Mouse (Mus musculus) heart, embryonic 14.5 days (tissue): ENCODE data around the gene Lhx5. TPM values are rescaled to one million over a fixed set of nuclear protein-coding genes. Genes with fewer than 3 reads are reported as not detected.

Experiments
- ATAC-seq: fragments of 200-750 bp; cut with Nextera tagmentation; 2 replicates; pipeline ENCODE4 v1.8.0; 2017; ENCODE audit warnings: low read depth, moderate TSS enrichment; ENCODE audit not compliant: insufficient number of reproducible peaks, insufficient read depth, low FRiP score
- H3K27ac ChIP-seq, 2 experiments: fragments of 200-500 bp in 1 of 2; fragments of 300-500 bp in 1 of 2; sonication (generic) in 1 of 2; replicated peaks in 1 of 2; 2 replicates each; pipeline ENCODE4 v1.5.1; 2012 to 2014; ENCODE audit warnings: low read depth in 2 of 2, low read length in 2 of 2, control low read depth in 1 of 2, mild to moderate bottlenecking in 1 of 2, mixed read lengths in 1 of 2; ENCODE audit not compliant: control insufficient read depth in 1 of 2, insufficient read depth in 1 of 2
- H3K27me3 ChIP-seq: fragments of 300-500 bp; sonication (generic); 2 replicates; pipeline ENCODE4 v1.6.1; 2014; ENCODE audit warnings: mild to moderate bottlenecking, low read length, control low read depth; ENCODE audit not compliant: control insufficient read depth, insufficient read depth
- H3K36me3 ChIP-seq: fragments of 300-500 bp; sonication (generic); 2 replicates; pipeline ENCODE4 v1.6.1; 2014; ENCODE audit warnings: mild to moderate bottlenecking, control low read depth, low read length, mixed read lengths; ENCODE audit not compliant: control insufficient read depth, insufficient read depth
- H3K4me1 ChIP-seq, 2 experiments: fragments of 200-500 bp in 1 of 2; fragments of 300-500 bp in 1 of 2; sonication (generic) in 1 of 2; 2 replicates each; pipeline ENCODE4 v1.6.1; 2012 to 2014; ENCODE audit warnings: low read length in 2 of 2, control low read depth in 1 of 2, mixed read lengths in 1 of 2; ENCODE audit not compliant: control insufficient read depth in 2 of 2, insufficient read depth in 2 of 2
- H3K4me2 ChIP-seq: fragments of 300-500 bp; sonication (generic); 2 replicates; pipeline ENCODE4 v1.6.1; 2014; ENCODE audit warnings: mild to moderate bottlenecking, low read length
- H3K4me3 ChIP-seq, 2 experiments: fragments of 200-500 bp in 1 of 2; fragments of 300-500 bp in 1 of 2; sonication (generic) in 1 of 2; 2 replicates each; pipeline ENCODE4 v1.5.1; 2012 to 2014; ENCODE audit warnings: low read length in 2 of 2, mild to moderate bottlenecking in 2 of 2, control low read depth in 1 of 2, low read depth in 1 of 2, moderate library complexity in 1 of 2; ENCODE audit not compliant: control insufficient read depth in 1 of 2, insufficient read depth in 1 of 2
- H3K9ac ChIP-seq: fragments of 300-500 bp; sonication (generic); 2 replicates; pipeline ENCODE4 v1.6.1; 2014; ENCODE audit warnings: mild to moderate bottlenecking, low read length
- H3K9me3 ChIP-seq: fragments of 300-500 bp; sonication (generic); 2 replicates; pipeline ENCODE4 v1.6.1; 2016; ENCODE audit warnings: low read length, control low read depth; ENCODE audit not compliant: control insufficient read depth
- WGBS: fragments of 180-500 bp; shearing (Covaris S2); extraction: QIAGEN DNeasy Blood & Tissue Kit; methylation state at CpG from one replicate; pipeline ENCODE4 v1.1.7; 2014; 5-methylcytosine and 5-hydroxymethylcytosine counted together
- polyA plus RNA-seq: library from polyadenylated mRNA; unstranded; fragments of >200 nt; fragmentation: Nextera tagmentation; extraction: Ambion mirVana; gene quantifications from 2 replicates; pipeline ENCODE4 v1.2.1, GENCODE M21; 2014

Gene Lhx5
- polyA plus RNA-seq, 1 experiment from 2014 or later = not detected

GRCm38 (mm10) chr5:120408933-120409332 lies 22.6 kb upstream of the Lhx5 start:
- ATAC-seq = no peak
- Histone ChIP-seq H3K4me1 (peaks cover 0 to 2% of the 10 kb centered on the region in 2 experiments; a peak in 1 of 4 replicates), H3K27me3 (peaks cover 56% of the 10 kb centered on the region), H3K27ac (no peak overlapping the region), H3K4me3 (no peak overlapping the region), H3K4me2 (no peak overlapping the region), H3K9ac (no peak overlapping the region), H3K9me3 (peaks cover 5% of the 10 kb centered on the region), H3K36me3 (no peaks in the 10 kb centered on the region)
- WGBS = 69% methylated on average over 14 of the region's 14 CpGs

DNA sequence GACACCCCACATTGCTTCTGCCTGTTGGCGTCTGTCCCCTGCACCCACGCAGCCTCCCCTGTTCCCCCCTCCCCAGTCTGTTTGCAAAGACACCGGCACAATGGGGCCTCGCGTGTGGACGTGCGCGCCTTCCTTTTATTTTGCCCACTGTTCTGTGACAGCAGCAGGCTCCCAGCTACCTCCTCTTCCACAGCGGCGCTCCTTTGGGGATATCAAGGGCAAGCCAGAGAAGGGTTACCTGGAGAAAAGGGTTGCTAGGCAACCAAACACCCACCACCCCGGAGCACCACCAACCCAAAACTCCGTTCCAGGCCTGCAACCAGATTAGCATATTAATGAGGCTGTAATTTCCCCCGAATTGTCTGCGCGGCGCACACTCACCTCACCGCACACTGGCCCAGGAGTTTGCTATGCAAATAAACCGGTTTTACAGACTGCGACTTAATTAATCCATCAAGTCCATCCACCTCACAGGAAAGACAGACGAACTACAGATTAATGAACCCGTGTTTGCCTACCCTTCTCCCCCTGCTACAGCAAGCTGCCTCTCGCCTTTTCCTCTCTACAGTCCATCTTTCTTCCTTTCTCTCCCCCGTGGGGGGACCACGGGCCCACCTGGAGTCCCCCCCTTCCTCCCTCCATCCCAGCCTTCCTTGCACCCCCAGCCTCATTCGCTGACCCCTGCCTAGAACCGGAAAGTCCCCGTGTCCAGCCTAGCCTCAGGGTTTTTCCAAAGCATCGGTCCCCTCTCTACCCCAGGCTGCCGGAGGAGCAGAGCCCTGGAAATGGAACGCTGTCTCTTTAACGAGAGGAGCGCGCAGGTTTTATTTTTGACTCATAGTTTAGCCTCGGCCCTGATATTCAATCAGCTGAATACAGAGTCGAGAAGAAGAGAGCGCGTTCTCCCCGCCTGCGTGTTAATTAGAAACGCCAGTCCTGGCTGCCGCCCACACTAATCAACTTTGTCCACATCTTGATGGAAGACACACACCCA lies 21.8 kb upstream of the Lhx5 start:
- peaks cover 60% of the 10 kb centered on the region for H3K27me3 ChIP-seq
- no peak for ATAC-seq
- H3K4me2 ChIP-seq = peak overlapping the region; percentile 42
- peaks cover 0 to 2% of the 10 kb centered on the region in 2 experiments; a peak in 1 of 4 replicates for H3K4me1 ChIP-seq
- 2% methylated on average over 41 of the region's 41 CpGs for WGBS
- no peak overlapping the region for H3K9ac ChIP-seq
- H3K36me3 ChIP-seq = no peaks in the 10 kb centered on the region
- H3K4me3 ChIP-seq = peak overlapping the region in 1 of 2 experiments; percentile 8; a peak in 2 of 4 replicates
- H3K9me3 ChIP-seq = peaks cover 5% of the 10 kb centered on the region
- no peak overlapping the region for H3K27ac ChIP-seq

- peaks cover 64% of the 10 kb centered on the region for H3K27me3 ChIP-seq
- H3K4me3 ChIP-seq = no peak overlapping the region
- peaks cover 5% of the 10 kb centered on the region for H3K9me3 ChIP-seq
- H3K4me1 ChIP-seq = peaks cover 0 to 2% of the 10 kb centered on the region in 2 experiments; a peak in 1 of 4 replicates
- ATAC-seq = no peak
- H3K4me2 ChIP-seq = no peak overlapping the region
- H3K9ac ChIP-seq = no peak overlapping the region
- H3K36me3 ChIP-seq = no peaks in the 10 kb centered on the region
- no peak overlapping the region for H3K27ac ChIP-seq
- 67% methylated on average over 6 of the region's 6 CpGs for WGBS
These were observed 18.1 kb upstream of the Lhx5 start for GRCm38 (mm10) chr5:120413436-120413835.

GRCm38 (mm10) chr5:120420106-120420505 lies 11.4 kb upstream of the Lhx5 start:
- Histone ChIP-seq H3K4me1 (no peaks in the 10 kb centered on the region), H3K4me2 (no peak overlapping the region), H3K9me3 (no peaks in the 10 kb centered on the region), H3K36me3 (no peaks in the 10 kb centered on the region), H3K27me3 (peaks cover 75% of the 10 kb centered on the region), H3K9ac (no peak overlapping the region), H3K27ac (no peak overlapping the region), H3K4me3 (no peak overlapping the region)
- 71% methylated on average over 8 of the region's 8 CpGs for WGBS
- ATAC-seq = no peak

DNA sequence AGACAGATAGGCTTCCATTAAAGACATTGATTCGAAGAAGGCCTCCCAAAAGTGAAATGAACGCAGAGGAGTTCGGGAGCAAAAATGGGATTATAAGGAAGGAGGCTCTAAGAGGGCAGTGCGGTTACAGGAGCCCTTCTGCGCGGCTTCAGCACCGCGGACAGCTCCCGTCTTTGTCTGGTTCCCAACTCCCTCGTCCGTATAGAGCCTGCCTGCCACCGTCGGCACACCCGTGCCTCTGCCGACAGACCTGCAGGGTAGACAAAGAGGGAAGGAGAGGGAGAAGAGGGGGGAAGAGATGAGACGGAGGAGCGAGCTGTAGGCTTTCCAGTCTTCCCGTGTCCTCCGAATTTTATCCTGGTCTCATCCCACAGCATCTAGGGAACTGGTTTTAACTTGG lies 7.5 kb upstream of the Lhx5 start:
- no peaks in the 10 kb centered on the region for H3K9me3 ChIP-seq
- no peak overlapping the region for H3K27ac ChIP-seq
- H3K4me1 ChIP-seq = no peaks in the 10 kb centered on the region
- H3K4me2 ChIP-seq = no peak overlapping the region
- H3K27me3 ChIP-seq = peaks cover 94% of the 10 kb centered on the region
- no peak for ATAC-seq
- no peak overlapping the region for H3K9ac ChIP-seq
- no peak overlapping the region for H3K4me3 ChIP-seq
- WGBS = 1% methylated on average over 19 of the region's 19 CpGs
- no peaks in the 10 kb centered on the region for H3K36me3 ChIP-seq

GRCm38 (mm10) chr5:120424657-120425056 lies 6.8 kb upstream of the Lhx5 start:
- no peaks in the 10 kb centered on the region for H3K36me3 ChIP-seq
- no peak for ATAC-seq
- no peak overlapping the region for H3K4me2 ChIP-seq
- no peaks in the 10 kb centered on the region for H3K9me3 ChIP-seq
- no peak overlapping the region for H3K27ac ChIP-seq
- H3K4me1 ChIP-seq = no peaks in the 10 kb centered on the region
- H3K9ac ChIP-seq = no peak overlapping the region
- H3K4me3 ChIP-seq = no peak overlapping the region
- peaks cover 94% of the 10 kb centered on the region for H3K27me3 ChIP-seq
- WGBS = under 1% methylated on average over 11 of the region's 11 CpGs

GRCm38 (mm10) chr5:120425711-120426110 lies 5.8 kb upstream of the Lhx5 start:
- no peak overlapping the region for H3K27ac ChIP-seq
- ATAC-seq = no peak
- H3K9ac ChIP-seq = no peak overlapping the region
- H3K27me3 ChIP-seq = peaks cover 94% of the 10 kb centered on the region
- H3K4me1 ChIP-seq = no peaks in the 10 kb centered on the region
- H3K4me2 ChIP-seq = no peak overlapping the region
- no peak overlapping the region for H3K4me3 ChIP-seq
- WGBS = 0% methylated on average over 12 of the region's 20 CpGs
- H3K9me3 ChIP-seq = no peaks in the 10 kb centered on the region
- no peaks in the 10 kb centered on the region for H3K36me3 ChIP-seq
